Mouse (Mus musculus) liver, embryonic 15.5 days (tissue): ENCODE results near the gene Epha8. TPM values are rescaled to one million over a fixed set of nuclear protein-coding genes. Genes with fewer than 3 reads are reported as not detected.

Experiments
- ATAC-seq: fragments of 200-750 bp; cut with Nextera tagmentation; 2 replicates; pipeline ENCODE4 v1.8.0; 2017; ENCODE audit warnings: moderate number of reproducible peaks, mild to moderate bottlenecking, moderate library complexity; ENCODE audit not compliant: insufficient read depth
- H3K27ac ChIP-seq: fragments of 300-500 bp; sonication (generic); replicated peaks from 2 replicates; pipeline ENCODE4 v1.5.1; 2015; ENCODE audit warnings: mild to moderate bottlenecking, inconsistent platforms
- H3K27me3 ChIP-seq: fragments of 300-500 bp; sonication (generic); 2 replicates; pipeline ENCODE4 v1.6.1; 2015; ENCODE audit warnings: mild to moderate bottlenecking, inconsistent platforms
- H3K36me3 ChIP-seq: fragments of 300-500 bp; sonication (generic); replicated peaks from 2 replicates; pipeline ENCODE4 v1.6.1; 2015; ENCODE audit warnings: moderate library complexity, mild to moderate bottlenecking, inconsistent platforms
- H3K4me1 ChIP-seq: fragments of 300-500 bp; sonication (generic); replicated peaks from 2 replicates; pipeline ENCODE4 v1.6.1; 2015; ENCODE audit warnings: inconsistent platforms
- H3K4me2 ChIP-seq: fragments of 300-500 bp; sonication (generic); 2 replicates; pipeline ENCODE4 v1.6.1; 2015; ENCODE audit warnings: moderate library complexity, mild to moderate bottlenecking, inconsistent platforms
- H3K4me3 ChIP-seq: fragments of 300-500 bp; sonication (generic); replicated peaks from 2 replicates; pipeline ENCODE4 v1.5.1; 2015; ENCODE audit warnings: mild to moderate bottlenecking, inconsistent platforms
- H3K9ac ChIP-seq: fragments of 300-500 bp; sonication (generic); 2 replicates; pipeline ENCODE4 v1.6.1; 2015; ENCODE audit warnings: moderate library complexity, mild to moderate bottlenecking, inconsistent platforms
- H3K9me3 ChIP-seq: fragments of 300-500 bp; sonication (generic); replicated peaks from 2 replicates; pipeline ENCODE4 v1.6.1; 2016; ENCODE audit warnings: inconsistent platforms
- WGBS: fragments of 180-500 bp; shearing (Covaris S2); methylation state at CpG from one replicate; pipeline ENCODE4 v1.1.7; 2015; ENCODE audit warnings: mixed read lengths; ENCODE audit not compliant: insufficient replicate concordance; 5-methylcytosine and 5-hydroxymethylcytosine counted together
- polyA plus RNA-seq: library from polyadenylated mRNA; unstranded; fragments of >200 nt; fragmentation: Nextera tagmentation; extraction: Ambion mirVana; gene quantifications from 2 replicates; pipeline ENCODE4 v1.2.1, GENCODE M21; 2015

Epha8 gene
- polyA plus RNA-seq, 1 experiment from 2014 or later: 0.25 TPM

DNA sequence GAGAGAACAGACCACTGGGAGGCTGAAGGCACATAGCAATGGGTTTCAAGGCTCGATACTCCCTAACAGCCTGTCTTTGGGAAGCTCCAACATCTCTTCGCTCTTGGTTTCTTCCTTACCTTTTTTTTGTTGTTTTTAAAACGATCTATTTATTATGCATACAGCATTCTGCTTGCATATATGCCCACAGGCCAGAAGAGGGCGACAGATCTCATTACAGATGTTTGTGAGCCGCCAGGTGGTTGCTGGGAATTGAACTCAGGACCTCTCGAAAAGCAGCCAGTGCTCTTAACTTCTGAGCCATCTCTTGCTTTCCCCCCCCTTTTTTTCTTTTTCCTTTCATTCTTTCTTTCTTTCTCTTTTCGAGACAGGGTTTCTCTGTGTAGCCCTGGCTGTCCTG lies 57.5 kb downstream of the Epha8 start:
- Histone ChIP-seq H3K4me3 (no peak overlapping the region), H3K9ac (no peak overlapping the region), H3K9me3 (no peaks in the 10 kb centered on the region), H3K27me3 (peaks cover 50% of the 10 kb centered on the region), H3K27ac (no peak overlapping the region), H3K36me3 (no peaks in the 10 kb centered on the region), H3K4me2 (no peak overlapping the region), H3K4me1 (no peaks in the 10 kb centered on the region)
- ATAC-seq: no peak
- 41% methylated on average over 7 of the region's 7 CpGs for WGBS

DNA sequence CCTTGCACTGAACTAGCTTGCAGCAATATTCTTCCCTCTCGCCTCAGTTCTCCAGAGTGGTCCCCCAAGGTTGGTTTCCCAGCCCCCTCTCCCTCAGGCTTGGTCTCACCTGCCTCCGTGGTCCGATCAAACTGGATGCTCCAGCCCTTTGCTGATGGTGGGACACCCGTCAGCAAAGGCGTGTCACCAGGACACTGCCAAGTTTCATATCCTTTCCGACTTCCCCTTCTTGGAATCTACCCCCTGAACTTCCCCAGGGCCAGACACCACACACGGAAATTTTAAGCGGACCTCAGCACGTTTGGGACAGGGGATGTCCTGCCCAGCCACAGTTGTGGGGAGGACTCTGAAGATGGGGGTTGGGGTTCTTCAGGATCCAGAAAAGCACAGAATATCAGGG lies 58.0 kb downstream of the Epha8 start, which contains the start of gene C1qa:
C1qa (minus strand) TSS at position 167 of the 400 bp plus-strand sequence.
- no peaks in the 10 kb centered on the region for H3K36me3 ChIP-seq
- no peak within 1 kb of the TSS for H3K27ac ChIP-seq
- H3K9me3 ChIP-seq: no peaks in the 10 kb centered on the region
- H3K4me2 ChIP-seq: no peak within 1 kb of the TSS
- no peak within 1 kb of the TSS for H3K4me3 ChIP-seq
- no peak; the same call in 1 of the 2 replicates for ATAC-seq
- WGBS: 47% methylated on average over 9 of the region's 9 CpGs
- no peak within 1 kb of the TSS for H3K9ac ChIP-seq
- peaks cover 50% of the 10 kb centered on the region for H3K27me3 ChIP-seq
- H3K4me1 ChIP-seq: no peaks in the 10 kb centered on the region

DNA sequence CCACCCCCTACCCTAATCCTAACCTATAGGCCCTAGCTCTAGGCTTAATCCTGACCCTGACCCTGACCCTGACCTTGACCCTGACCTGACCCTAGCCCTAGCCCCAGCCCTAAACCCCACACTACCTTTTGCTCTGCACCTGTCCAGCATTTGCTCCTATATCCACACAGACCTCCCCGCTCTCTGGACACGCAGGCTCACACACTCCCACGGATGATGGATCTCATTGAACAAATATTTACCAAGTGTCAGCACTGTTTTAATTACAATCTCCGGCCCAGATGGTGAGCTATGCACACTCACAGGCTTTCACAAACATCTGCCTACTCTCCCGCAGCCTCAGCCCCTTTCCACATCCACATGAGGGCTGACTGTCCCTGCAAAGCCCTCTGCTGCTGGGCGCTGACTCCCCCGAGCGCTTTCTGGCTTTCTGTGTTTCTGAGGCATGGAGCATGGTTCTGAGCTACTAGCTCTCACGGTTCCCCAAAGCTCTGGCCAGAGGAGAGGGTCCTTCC lies 58.5 kb downstream of the Epha8 start:
- 51% methylated on average over 9 of the region's 9 CpGs for WGBS
- Histone ChIP-seq H3K9me3 (no peaks in the 10 kb centered on the region), H3K4me2 (no peak overlapping the region), H3K36me3 (no peaks in the 10 kb centered on the region), H3K27me3 (peaks cover 48% of the 10 kb centered on the region), H3K4me1 (no peaks in the 10 kb centered on the region), H3K4me3 (no peak overlapping the region), H3K27ac (no peak overlapping the region), H3K9ac (no peak overlapping the region)
- no peak for ATAC-seq

DNA sequence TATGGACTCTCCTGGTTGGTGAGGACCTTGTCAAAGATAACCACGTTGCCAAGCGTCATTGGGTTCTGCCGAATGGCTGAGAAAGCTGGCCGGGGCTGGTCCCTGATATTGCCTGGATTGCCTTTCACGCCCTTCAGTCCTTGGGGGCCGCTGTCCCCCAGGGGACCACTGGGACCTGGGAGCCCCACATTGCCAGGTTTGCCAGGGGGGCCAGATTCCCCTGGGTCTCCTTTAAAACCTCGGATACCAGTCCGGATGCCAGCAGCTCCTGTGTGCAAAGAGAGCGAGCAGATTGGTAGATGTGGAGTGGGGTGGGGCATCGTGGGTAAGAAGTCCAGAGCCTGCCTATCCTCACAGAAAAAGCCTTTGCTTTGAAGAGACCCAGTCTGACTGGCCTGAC lies 60.2 kb downstream of the Epha8 start:
- Histone ChIP-seq H3K4me1 (no peaks in the 10 kb centered on the region), H3K4me2 (no peak overlapping the region), H3K9ac (no peak overlapping the region), H3K27ac (no peak overlapping the region), H3K27me3 (peaks cover 51% of the 10 kb centered on the region), H3K36me3 (no peaks in the 10 kb centered on the region), H3K9me3 (no peaks in the 10 kb centered on the region), H3K4me3 (no peak overlapping the region)
- ATAC-seq: no peak
- 25% methylated on average over 10 of the region's 10 CpGs for WGBS

DNA sequence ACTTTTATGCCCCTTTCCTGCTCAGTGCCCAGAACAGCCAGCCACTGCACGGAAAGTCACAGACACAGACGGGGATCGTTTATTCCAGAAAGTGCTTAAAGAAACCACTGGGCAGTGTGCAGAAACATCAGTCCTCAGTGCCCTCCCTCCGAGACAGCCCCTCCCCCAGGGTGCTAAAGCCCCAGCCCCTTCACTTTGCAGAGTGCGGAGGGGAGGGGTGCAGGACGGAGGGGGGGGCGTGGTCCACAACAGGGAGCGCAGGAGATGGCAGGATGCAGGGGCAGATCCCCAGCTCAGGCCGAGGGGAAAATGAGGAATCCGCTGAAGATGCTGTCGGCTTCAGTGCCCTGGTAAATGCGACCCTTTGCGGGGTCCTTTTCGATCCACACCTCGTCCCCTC lies 60.8 kb downstream of the Epha8 start:
- Histone ChIP-seq H3K27ac (no peak overlapping the region), H3K9ac (no peak overlapping the region), H3K4me3 (no peak overlapping the region), H3K27me3 (peaks cover 51% of the 10 kb centered on the region), H3K4me1 (no peaks in the 10 kb centered on the region), H3K4me2 (no peak overlapping the region), H3K9me3 (no peaks in the 10 kb centered on the region), H3K36me3 (no peaks in the 10 kb centered on the region)
- WGBS: 7% methylated on average over 15 of the region's 15 CpGs
- no peak for ATAC-seq

- Histone ChIP-seq H3K27ac (no peak overlapping the region), H3K4me1 (no peaks in the 10 kb centered on the region), H3K9me3 (no peaks in the 10 kb centered on the region), H3K27me3 (peaks cover 51% of the 10 kb centered on the region), H3K4me2 (no peak overlapping the region), H3K9ac (no peak overlapping the region), H3K36me3 (no peaks in the 10 kb centered on the region), H3K4me3 (no peak overlapping the region)
- ATAC-seq: no peak
- WGBS: 45% methylated on average over 4 of the region's 4 CpGs
These were observed 61.8 kb downstream of the Epha8 start for GRCm38 (mm10) chr4:136894821-136895220.

DNA sequence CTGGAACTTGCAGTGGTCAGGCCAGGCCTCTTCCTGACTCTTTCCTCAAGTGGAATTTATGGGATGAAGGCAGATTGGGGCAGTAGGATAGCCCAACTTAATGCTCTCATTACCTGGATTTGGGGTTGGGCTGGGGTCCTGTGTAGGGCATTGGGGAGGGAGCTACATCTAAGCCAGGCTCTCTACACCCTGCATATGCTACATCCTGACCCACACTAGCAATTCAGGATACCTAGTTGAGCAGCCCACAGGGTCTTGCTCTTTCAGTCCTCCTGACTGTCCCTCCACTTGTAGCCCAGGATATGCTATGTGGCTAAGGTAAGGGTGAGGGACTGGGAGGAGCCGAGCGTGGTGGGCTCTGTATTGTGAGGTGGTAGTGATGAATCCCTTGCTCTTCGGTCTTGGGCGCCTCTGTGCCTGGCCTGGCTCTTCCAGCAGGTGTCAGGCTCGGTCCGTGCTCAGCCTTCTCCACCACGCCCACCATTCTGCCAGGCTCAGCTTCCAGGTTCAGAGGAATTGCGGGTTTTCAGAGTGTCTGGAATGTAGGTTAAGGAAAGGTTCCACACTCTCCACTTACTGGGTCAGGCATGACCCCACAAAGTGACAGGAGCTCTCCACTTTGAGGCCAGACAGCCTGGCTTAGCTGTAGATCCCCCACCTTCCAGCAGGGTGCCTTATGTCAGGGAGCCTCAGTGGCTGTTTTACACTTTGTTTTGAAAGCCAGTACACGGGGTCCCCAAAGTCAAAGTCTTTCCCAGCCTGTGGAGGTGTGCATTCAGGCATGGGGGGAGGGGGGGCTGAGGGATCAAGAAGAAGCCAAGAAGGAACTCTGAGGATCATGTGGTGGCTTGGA lies 62.7 kb downstream of the Epha8 start:
- ATAC-seq: no peak
- Histone ChIP-seq H3K4me1 (no peaks in the 10 kb centered on the region), H3K4me3 (no peak overlapping the region), H3K36me3 (no peaks in the 10 kb centered on the region), H3K27ac (no peak overlapping the region), H3K27me3 (peaks cover 51% of the 10 kb centered on the region), H3K4me2 (no peak overlapping the region), H3K9ac (no peak overlapping the region), H3K9me3 (no peaks in the 10 kb centered on the region)
- 6% methylated on average over 9 of the region's 9 CpGs for WGBS

DNA sequence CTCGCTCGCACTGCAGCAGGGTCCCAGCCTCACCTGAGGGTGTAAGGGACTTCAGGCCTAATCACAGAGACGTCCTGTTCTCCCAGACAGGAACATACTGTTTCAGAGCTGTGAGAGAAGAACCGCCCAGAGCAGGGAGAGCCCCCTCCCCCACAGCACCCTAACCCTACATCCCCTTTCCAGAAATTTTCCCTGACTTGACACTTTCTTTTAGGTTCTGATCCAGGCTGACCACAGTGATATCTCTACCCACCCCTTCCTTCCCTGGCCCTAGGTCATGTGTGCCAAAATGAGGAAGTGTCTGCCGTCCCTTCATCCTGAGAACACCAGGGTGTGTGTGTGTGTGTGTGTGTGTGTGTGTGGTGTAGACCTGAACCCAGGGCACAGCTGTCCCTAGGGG lies 63.8 kb downstream of the Epha8 start, which contains the start of gene C1qc:
C1qc (minus strand) TSS at position 255 of the 400 bp plus-strand sequence.
- WGBS: 8% methylated on average over 5 of the region's 5 CpGs
- H3K9ac ChIP-seq: no peak within 1 kb of the TSS
- H3K27ac ChIP-seq: no peak within 1 kb of the TSS

DNA sequence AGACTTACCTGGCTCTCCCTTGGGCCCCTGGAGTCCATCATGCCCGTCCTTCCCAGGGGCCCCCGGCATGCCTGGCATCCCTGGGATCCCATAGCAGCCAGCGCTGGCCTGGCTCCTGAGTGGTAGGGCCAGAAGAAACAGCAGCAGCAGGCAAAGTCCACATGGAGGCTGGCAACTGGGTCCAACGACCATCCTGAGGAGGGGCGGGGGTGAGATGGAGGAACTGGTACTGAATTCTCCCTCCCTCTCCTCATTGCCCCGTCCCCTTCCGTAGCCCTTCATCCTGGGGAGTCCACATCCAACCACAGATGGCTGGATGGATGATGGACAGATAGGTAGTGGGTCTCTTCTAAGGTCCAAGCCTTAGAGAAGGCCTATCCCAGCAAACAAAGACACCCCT lies 64.2 kb downstream of the Epha8 start:
- H3K27ac ChIP-seq: no peak overlapping the region
- no peaks in the 10 kb centered on the region for H3K9me3 ChIP-seq
- H3K36me3 ChIP-seq: no peaks in the 10 kb centered on the region
- ATAC-seq: no peak
- no peak overlapping the region for H3K9ac ChIP-seq
- H3K27me3 ChIP-seq: peaks cover 43% of the 10 kb centered on the region
- 41% methylated on average over 7 of the region's 7 CpGs for WGBS
- no peak overlapping the region for H3K4me2 ChIP-seq
- no peaks in the 10 kb centered on the region for H3K4me1 ChIP-seq
- no peak overlapping the region for H3K4me3 ChIP-seq

More for the DNA sequence above, 63.8 kb downstream of the Epha8 start, which contains the start of gene C1qc:
- peak; percentile 48 for ATAC-seq
- no peaks in the 10 kb centered on the region for H3K9me3 ChIP-seq
- H3K27me3 ChIP-seq: peaks cover 47% of the 10 kb centered on the region
- no peak within 1 kb of the TSS for H3K4me3 ChIP-seq
- no peaks in the 10 kb centered on the region for H3K4me1 ChIP-seq
- no peak within 1 kb of the TSS for H3K4me2 ChIP-seq
- no peaks in the 10 kb centered on the region for H3K36me3 ChIP-seq

GRCm38 (mm10) chr4:136891115-136891514 lies 65.5 kb downstream of the Epha8 start:
- H3K4me3 ChIP-seq: no peak overlapping the region
- no peak overlapping the region for H3K27ac ChIP-seq
- peaks cover 31% of the 10 kb centered on the region for H3K27me3 ChIP-seq
- WGBS: 60% methylated on average over 4 of the region's 4 CpGs
- no peak overlapping the region for H3K9ac ChIP-seq
- H3K36me3 ChIP-seq: no peaks in the 10 kb centered on the region
- no peaks in the 10 kb centered on the region for H3K4me1 ChIP-seq
- no peak for ATAC-seq
- no peaks in the 10 kb centered on the region for H3K9me3 ChIP-seq
- H3K4me2 ChIP-seq: no peak overlapping the region

GRCm38 (mm10) chr4:136889981-136890380 lies 66.6 kb downstream of the Epha8 start:
- no peaks in the 10 kb centered on the region for H3K36me3 ChIP-seq
- no peaks in the 10 kb centered on the region for H3K4me1 ChIP-seq
- no peak overlapping the region for H3K9ac ChIP-seq
- H3K27me3 ChIP-seq: peaks cover 19% of the 10 kb centered on the region
- no peak overlapping the region for H3K4me3 ChIP-seq
- no peak overlapping the region for H3K27ac ChIP-seq
- no peak for ATAC-seq
- WGBS: 71% methylated on average over 15 of the region's 15 CpGs
- H3K4me2 ChIP-seq: no peak overlapping the region
- H3K9me3 ChIP-seq: no peaks in the 10 kb centered on the region
